Mouse (Mus musculus) CH12.LX (cell line): ENCODE data around the gene Cd151. TPM values are rescaled to one million over a fixed set of nuclear protein-coding genes. Genes with fewer than 3 reads are reported as not detected.

Experiments used
- DNase-seq: peaks from one replicate; pipeline ENCODE4 v3.0.0-alpha.2; 2013; ENCODE audit errors: extremely low read depth
- H3K27ac ChIP-seq: 2 replicates; pipeline ENCODE4 v1.5.1; 2012; ENCODE audit warnings: low read depth, mild to moderate bottlenecking, control low read depth, moderate library complexity; ENCODE audit not compliant: insufficient read depth
- H3K27me3 ChIP-seq: replicated peaks from 2 replicates; pipeline ENCODE3; 2012; ENCODE audit warnings: inconsistent platforms
- H3K36me3 ChIP-seq, 2 experiments: replicated peaks in 1 of 2; 2 replicates each; pipeline versions ENCODE3 to v1.6.1; 2012; ENCODE audit warnings: inconsistent platforms in 1 of 2, low read length in 1 of 2, mild to moderate bottlenecking in 1 of 2, mixed read lengths in 1 of 2, moderate library complexity in 1 of 2; ENCODE audit not compliant: control insufficient read depth in 1 of 2, insufficient read depth in 1 of 2
- H3K4me1 ChIP-seq, 2 experiments: 2 replicates each; pipeline ENCODE4 v1.6.1; 2012; ENCODE audit warnings: inconsistent platforms in 1 of 2, moderate library complexity in 1 of 2; ENCODE audit not compliant: insufficient read depth in 2 of 2, control insufficient read depth in 1 of 2
- H3K4me2 ChIP-seq: 2 replicates; pipeline ENCODE4 v1.6.1; 2012; ENCODE audit warnings: low read depth, mild to moderate bottlenecking, control low read depth; ENCODE audit not compliant: poor library complexity, insufficient read depth, severe bottlenecking
- H3K4me3 ChIP-seq, 3 experiments: fragments of 150-350 bp in 1 of 3; sonication (generic) in 1 of 3; replicated peaks in 1 of 3; 2 replicates each; pipeline versions ENCODE3 to v1.5.1; 2011 to 2012; ENCODE audit warnings: low read depth in 2 of 3, low read length in 2 of 3, mild to moderate bottlenecking in 2 of 3, moderate library complexity in 2 of 3, control low read depth in 1 of 3, improper control_type of control experiment in 1 of 3, inconsistent platforms in 1 of 3, mixed read lengths in 1 of 3; ENCODE audit not compliant: poor library complexity in 1 of 3
- H3K79me2 ChIP-seq: replicated peaks from 2 replicates; pipeline ENCODE4 v1.6.1; 2012; ENCODE audit warnings: mild to moderate bottlenecking, moderate library complexity; ENCODE audit not compliant: control insufficient read depth, poor library complexity, insufficient read depth, severe bottlenecking; ENCODE audit errors: extremely low read depth
- H3K9ac ChIP-seq: 2 replicates; pipeline ENCODE4 v1.6.1; 2012; ENCODE audit warnings: low read depth, mild to moderate bottlenecking, control low read depth, moderate library complexity; ENCODE audit not compliant: insufficient read depth
- H3K9me3 ChIP-seq: replicated peaks from 2 replicates; pipeline ENCODE3; 2012; ENCODE audit warnings: low read length, inconsistent platforms, mixed read lengths
- CHD1 ChIP-seq: IDR thresholded peaks from 2 replicates; pipeline ENCODE4 v1.6.1; 2012; ENCODE audit warnings: low read depth, low read length, improper control_type of control experiment, inconsistent platforms
- CTCF ChIP-seq, 2 experiments: IDR thresholded peaks in 1 of 2; conservative IDR thresholded peaks in 1 of 2; 2 replicates each; pipeline ENCODE4 v1.5.1; 2011 to 2012; ENCODE audit warnings: low read depth in 2 of 2, low read length in 2 of 2, improper control_type of control experiment in 1 of 2, inconsistent platforms in 1 of 2, mild to moderate bottlenecking in 1 of 2, moderate library complexity in 1 of 2
- E2F4 ChIP-seq: IDR thresholded peaks from 2 replicates; pipeline ENCODE4 v1.6.1; 2011; ENCODE audit warnings: low read depth, low read length, improper control_type of control experiment; ENCODE audit not compliant: insufficient replicate concordance
- ELF1 ChIP-seq: IDR thresholded peaks from 2 replicates; pipeline ENCODE4 v1.6.1; 2014; ENCODE audit warnings: low read depth, mild to moderate bottlenecking, inconsistent platforms, low read length, improper control_type of control experiment
- EP300 ChIP-seq: IDR thresholded peaks from 2 replicates; pipeline ENCODE4 v1.6.1; 2011; ENCODE audit warnings: low read length, improper control_type of control experiment
- ETS1 ChIP-seq: conservative IDR thresholded peaks from 2 replicates; pipeline ENCODE4 v1.6.1; 2012; ENCODE audit warnings: low read depth, mild to moderate bottlenecking, inconsistent platforms, low read length, improper control_type of control experiment, moderate library complexity
- HCFC1 ChIP-seq: IDR thresholded peaks from 2 replicates; pipeline ENCODE4 v1.6.1; 2012; ENCODE audit warnings: low read depth, mild to moderate bottlenecking, inconsistent platforms, low read length, improper control_type of control experiment
- IRF4 ChIP-seq: IDR thresholded peaks from 2 replicates; pipeline ENCODE4 v1.6.1; 2014; ENCODE audit warnings: low read depth, mild to moderate bottlenecking, inconsistent platforms, low read length, improper control_type of control experiment
- KAT2A ChIP-seq: IDR thresholded peaks from 2 replicates; pipeline ENCODE4 v1.6.1; 2012; ENCODE audit warnings: low read length, improper control_type of control experiment, inconsistent platforms; ENCODE audit not compliant: insufficient replicate concordance
- MAFK ChIP-seq: IDR thresholded peaks from 2 replicates; pipeline ENCODE4 v1.6.1; 2011; ENCODE audit warnings: low read length, improper control_type of control experiment; ENCODE audit not compliant: insufficient replicate concordance
- MAZ ChIP-seq: IDR thresholded peaks from 2 replicates; pipeline ENCODE4 v1.6.1; 2012; ENCODE audit warnings: low read depth, mild to moderate bottlenecking, inconsistent platforms, low read length, improper control_type of control experiment, moderate library complexity
- MEF2A ChIP-seq: IDR thresholded peaks from 2 replicates; pipeline ENCODE4 v1.6.1; 2014; ENCODE audit warnings: low read depth, mild to moderate bottlenecking, inconsistent platforms, low read length, improper control_type of control experiment, borderline replicate concordance
- NELFE ChIP-seq: IDR thresholded peaks from 2 replicates; pipeline ENCODE4 v1.6.1; 2011; ENCODE audit warnings: low read depth, low read length, improper control_type of control experiment
- NRF1 ChIP-seq: IDR thresholded peaks from 2 replicates; pipeline ENCODE4 v1.6.1; 2014; ENCODE audit warnings: low read depth, mild to moderate bottlenecking, inconsistent platforms, low read length, improper control_type of control experiment, moderate library complexity
- RCOR1 ChIP-seq: conservative IDR thresholded peaks from 2 replicates; pipeline ENCODE4 v1.6.1; 2012; ENCODE audit warnings: low read depth, mild to moderate bottlenecking, inconsistent platforms, low read length, improper control_type of control experiment
- USF1 ChIP-seq: IDR thresholded peaks from 2 replicates; pipeline ENCODE4 v1.6.1; 2014; ENCODE audit warnings: low read depth, mild to moderate bottlenecking, inconsistent platforms, low read length, improper control_type of control experiment
- USF2 ChIP-seq: conservative IDR thresholded peaks from 2 replicates; pipeline ENCODE4 v1.6.1; 2011; ENCODE audit warnings: low read depth, low read length, improper control_type of control experiment
- ZKSCAN1 ChIP-seq: IDR thresholded peaks from 2 replicates; pipeline ENCODE4 v1.6.1; 2012; ENCODE audit warnings: low read depth, inconsistent platforms, low read length, improper control_type of control experiment, borderline replicate concordance
- ZMIZ1 ChIP-seq: IDR thresholded peaks from 2 replicates; pipeline ENCODE4 v1.6.1; 2012; ENCODE audit warnings: low read depth, mild to moderate bottlenecking, inconsistent platforms, low read length, improper control_type of control experiment
- dilution Hi-C: fragments of 300-500 bp; cut with MboI; formaldehyde crosslinking; loops from 2 replicates; pipeline ENCODE4 v1.14.3; 2020; ENCODE audit warnings: low sequenced_read_pairs; ENCODE audit not compliant: extremely low pct_unique_long_range_greater_than_20kb, extremely low pct_ligation_motif_present
- in situ Hi-C: fragments of 300-500 bp; cut with MboI; formaldehyde crosslinking; loops from 3 replicates; pipeline ENCODE4 v1.14.3; 2019; ENCODE audit warnings: low sequenced_read_pairs, low pct_ligation_motif_present, low pct_unique_long_range_greater_than_20kb, mixed read lengths
- polyA plus RNA-seq: library from polyadenylated mRNA; unstranded; fragments of >175 nt; gene quantifications from 2 replicates; pipeline ENCODE4 v1.2.1, GENCODE M21; 2012; ENCODE audit warnings: low read depth; ENCODE audit not compliant: insufficient read length
- total RNA-seq, 2 experiments: library from RNA; depleted of rRNA; stranded (reverse); fragments of 300-350 nt in 1 of 2; fragments of >200 nt in 1 of 2; gene quantifications; 2 replicates each; pipeline ENCODE4 v1.2.3; 2012 to 2014

Cd151 gene
- total and polyA plus RNA-seq, 3 experiments: 10.6 to 21.1 (median 14.9) TPM

- Histone ChIP-seq H3K27me3 (no peaks in the 10 kb centered on the region), H3K4me3 (no peak overlapping the region), H3K36me3 (peaks cover 26 to 59% of the 10 kb centered on the region in 2 experiments), H3K4me1 (peaks cover 2 to 11% of the 10 kb centered on the region in 2 experiments; a peak in 1 of 4 replicates), H3K9ac (no peak overlapping the region), H3K79me2 (no peaks in the 10 kb centered on the region), H3K27ac (no peak overlapping the region), H3K9me3 (no peaks in the 10 kb centered on the region), H3K4me2 (no peak overlapping the region)
- in situ Hi-C loops: no loop called here
- no peak for DNase-seq
- TF ChIP-seq ZMIZ1 (no peak), MAFK (peak; percentile 24; the same call in 1 of the 2 replicates)
- dilution Hi-C loops: no loop called here
Measured at GRCm38 (mm10) chr7:141501820-141502555, 34.8 kb downstream of the Cd151 start.

- H3K9me3 ChIP-seq: no peaks in the 10 kb centered on the region
- no peak overlapping the region for H3K9ac ChIP-seq
- in situ Hi-C loops (no loop called here), dilution Hi-C loops (no loop called here)
- no peak overlapping the region for H3K27ac ChIP-seq
- peaks cover 23 to 54% of the 10 kb centered on the region in 2 experiments for H3K36me3 ChIP-seq
- DNase-seq: no peak
- no peak overlapping the region for H3K4me2 ChIP-seq
- TF ChIP-seq MEF2A (no peak), RCOR1 (no peak), NRF1 (no peak), CTCF (conservative IDR thresholded peaks at IDR 0.05 in 1 of 2, IDR thresholded peaks at IDR 0.05 in 1 of 2; ENCODE audit: low read depth in 2 of 2, low read length in 2 of 2) (no peak), CHD1 (no peak), EP300 (no peak), NELFE (no peak), HCFC1 (no peak), ETS1 (no peak), USF1 (no peak), USF2 (no peak), ZKSCAN1 (no peak), KAT2A (no peak), MAZ (no peak), MAFK (no peak), ELF1 (no peak), IRF4 (no peak), E2F4 (no peak)
- TF ChIP-seq, all 38 proteins: peak for 0
- Histone ChIP-seq H3K27me3 (no peaks in the 10 kb centered on the region), H3K4me3 (no peak overlapping the region), H3K79me2 (no peaks in the 10 kb centered on the region), H3K4me1 (peaks cover 2 to 15% of the 10 kb centered on the region in 2 experiments; a peak in 2 of 4 replicates)
Measured at GRCm38 (mm10) chr7:141502556-141502905, 35.3 kb downstream of the Cd151 start.
